Mouse (Mus musculus) regulatory T cell (primary cell): ENCODE results near the gene Rnase13.

Source experiments
- in situ Hi-C: fragments of 300-600 bp; cut with MboI, MseI; formaldehyde crosslinking; loops from one replicate; pipeline ENCODE4 v1.15.1; 2025; ENCODE audit warnings: high pct_unique_total_duplicates

The Rnase13 gene

DNA sequence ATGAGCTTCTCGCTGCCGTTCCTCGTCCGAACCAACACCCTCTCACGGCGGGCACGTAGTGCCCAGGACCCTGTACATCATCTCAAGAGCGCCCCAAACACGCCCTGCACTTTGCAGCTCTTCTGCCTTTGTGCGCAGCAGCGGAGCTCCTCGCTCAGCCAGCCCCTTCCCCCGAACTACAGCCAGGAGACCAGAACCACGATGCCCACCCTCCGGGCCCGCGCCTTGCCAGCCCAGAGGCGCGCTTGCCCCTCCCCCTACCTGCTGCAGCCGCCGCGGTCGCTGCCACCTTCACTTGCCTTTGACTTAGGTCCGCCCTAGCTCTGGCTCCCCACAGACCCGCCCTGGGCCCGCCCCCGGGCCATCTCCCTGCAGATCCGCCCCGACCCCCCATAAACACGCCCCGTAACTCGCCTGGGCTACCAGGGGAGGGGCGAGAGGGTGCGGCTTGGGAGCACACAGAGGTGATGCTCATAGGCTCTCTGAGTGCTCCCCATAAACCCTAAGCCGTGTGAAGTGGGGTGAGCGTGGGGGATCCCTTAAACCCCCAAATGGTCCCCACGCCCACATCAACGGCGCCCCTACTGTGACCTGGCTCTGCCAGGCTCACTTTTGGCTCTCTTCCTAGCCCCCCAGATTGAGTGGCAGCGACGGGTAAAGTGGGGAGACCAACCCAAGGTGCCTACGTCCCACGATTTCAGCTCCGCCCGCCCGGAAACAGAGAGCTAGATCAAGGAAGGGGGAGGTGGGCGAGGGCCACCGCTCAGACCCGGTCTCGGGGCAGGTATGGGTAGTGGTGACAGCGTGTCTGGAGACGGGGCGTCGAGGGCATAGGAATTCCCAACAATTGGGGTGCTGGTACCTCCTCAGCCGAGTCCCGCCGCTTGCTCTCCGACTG, 9.3 kb downstream of the Rnase13 start:
- in situ Hi-C loops = no loop called here

DNA sequence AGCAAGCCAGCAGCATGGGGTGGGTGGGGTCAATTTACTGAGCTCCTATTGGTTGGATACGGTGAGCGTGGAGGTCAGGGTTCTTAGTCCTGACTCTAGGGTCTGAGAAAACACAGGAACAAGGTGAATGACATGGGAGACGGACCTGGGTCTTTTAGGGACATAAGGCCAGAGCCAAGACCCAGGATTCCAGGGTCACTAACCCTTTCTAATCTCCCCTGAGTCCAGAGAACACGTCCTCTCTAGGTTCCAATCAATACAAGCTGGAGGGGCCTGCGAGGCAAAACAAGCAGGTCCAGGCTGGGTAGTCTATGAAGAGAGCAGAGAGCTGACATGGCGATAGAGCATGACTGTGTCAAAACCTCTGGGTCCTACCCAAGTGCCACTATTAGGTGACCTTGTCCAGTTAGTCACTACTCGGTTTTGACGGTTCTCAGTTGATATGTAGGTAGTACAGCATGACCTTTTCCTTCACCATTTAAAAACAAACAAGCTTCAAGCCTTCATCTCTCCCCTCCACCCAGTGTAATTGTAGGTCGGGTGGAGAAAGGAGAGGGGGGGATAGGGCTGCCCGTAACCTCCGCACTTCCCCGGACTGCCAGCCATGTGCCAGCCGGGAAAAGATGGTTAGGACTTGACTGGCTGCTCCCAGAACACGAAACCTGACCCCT, 10.0 kb downstream of the Rnase13 start:
- in situ Hi-C loops = no loop called here

DNA sequence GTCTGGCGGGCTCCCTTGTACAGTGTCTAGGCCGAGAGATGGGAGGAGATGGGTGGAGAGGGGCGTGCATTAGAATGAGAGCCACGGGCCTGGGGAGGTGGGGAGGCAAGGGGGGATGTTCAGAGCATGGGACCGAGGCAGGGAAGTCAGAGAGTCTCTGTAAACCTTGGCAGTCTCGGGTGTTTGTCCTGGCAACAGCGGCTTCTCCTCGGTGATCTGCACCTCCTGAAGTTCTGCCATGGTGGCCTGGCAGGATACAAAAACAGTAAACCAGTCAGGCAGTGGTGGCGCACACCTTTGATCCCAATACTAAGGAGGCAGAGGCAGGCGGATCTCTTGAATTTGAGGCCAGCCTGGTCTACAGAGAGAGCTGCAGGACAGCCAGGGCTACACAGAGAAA, 11.3 kb downstream of the Rnase13 start:
- in situ Hi-C loops = no loop called here

DNA sequence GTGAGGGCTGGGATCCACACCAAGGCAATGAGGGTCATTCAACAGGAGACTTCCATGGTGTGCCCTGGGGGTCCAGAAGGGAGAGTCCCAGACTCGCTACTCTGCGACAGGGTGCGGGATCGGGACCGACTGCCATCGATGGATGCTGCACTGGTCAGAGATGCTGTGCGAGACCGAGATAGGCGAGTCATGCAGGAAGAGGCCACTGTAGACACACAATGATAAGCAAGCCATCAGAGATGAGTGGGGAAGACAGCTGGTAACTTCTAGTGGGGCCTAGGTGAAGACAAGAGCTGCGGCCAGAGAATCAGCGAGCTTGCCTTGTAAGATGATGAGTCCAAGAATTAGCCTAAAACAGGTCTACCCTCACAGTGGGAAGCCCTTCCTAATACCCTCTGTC, 16.5 kb downstream of the Rnase13 start:
- in situ Hi-C loops = loop anchor here (5.0 kb wide), 1 partner anchor 101 kb away; no protein-coding TSS in a partner anchor

DNA sequence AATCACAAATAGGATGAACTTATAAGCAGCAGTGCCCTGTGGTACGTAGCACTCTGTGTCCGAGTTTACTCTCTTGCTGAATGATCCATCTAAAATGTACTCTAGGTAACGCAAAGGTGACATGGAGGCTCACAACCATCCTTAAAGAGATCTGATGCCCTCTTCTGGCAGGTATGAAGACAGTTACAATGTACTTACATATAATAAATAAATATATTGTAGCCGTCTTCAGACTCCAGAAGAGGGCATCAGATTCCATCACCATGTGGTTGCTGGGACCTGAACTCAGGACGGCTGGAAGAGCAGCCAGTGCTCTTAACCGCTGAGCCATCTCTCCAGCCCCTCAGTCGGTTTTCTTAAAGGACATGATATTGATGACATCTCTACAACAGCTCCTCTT, 17.9 kb downstream of the Rnase13 start:
- in situ Hi-C loops = loop anchor here (5.0 kb wide), 1 partner anchor 103 kb away; no protein-coding TSS in a partner anchor

DNA sequence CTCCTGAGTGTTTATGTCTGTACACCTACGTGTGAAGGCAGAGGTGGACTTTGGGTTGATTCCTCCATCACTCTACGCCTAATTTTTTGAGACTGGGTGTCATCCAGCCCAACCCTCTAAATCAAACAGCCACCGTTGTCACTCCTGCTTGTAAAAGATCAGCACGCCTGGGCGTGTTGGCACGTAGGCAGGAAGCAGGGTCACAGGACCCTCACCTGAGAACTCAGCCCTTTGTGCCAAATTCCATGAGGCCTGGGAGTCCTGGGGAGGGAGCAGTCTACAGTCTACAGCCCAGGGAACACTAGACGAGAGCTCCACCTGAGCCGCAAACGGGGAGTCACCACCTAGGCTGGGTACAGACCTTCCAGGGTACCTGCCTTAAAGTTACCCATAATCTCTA, 18.8 kb downstream of the Rnase13 start:
- in situ Hi-C loops = no loop called here

DNA sequence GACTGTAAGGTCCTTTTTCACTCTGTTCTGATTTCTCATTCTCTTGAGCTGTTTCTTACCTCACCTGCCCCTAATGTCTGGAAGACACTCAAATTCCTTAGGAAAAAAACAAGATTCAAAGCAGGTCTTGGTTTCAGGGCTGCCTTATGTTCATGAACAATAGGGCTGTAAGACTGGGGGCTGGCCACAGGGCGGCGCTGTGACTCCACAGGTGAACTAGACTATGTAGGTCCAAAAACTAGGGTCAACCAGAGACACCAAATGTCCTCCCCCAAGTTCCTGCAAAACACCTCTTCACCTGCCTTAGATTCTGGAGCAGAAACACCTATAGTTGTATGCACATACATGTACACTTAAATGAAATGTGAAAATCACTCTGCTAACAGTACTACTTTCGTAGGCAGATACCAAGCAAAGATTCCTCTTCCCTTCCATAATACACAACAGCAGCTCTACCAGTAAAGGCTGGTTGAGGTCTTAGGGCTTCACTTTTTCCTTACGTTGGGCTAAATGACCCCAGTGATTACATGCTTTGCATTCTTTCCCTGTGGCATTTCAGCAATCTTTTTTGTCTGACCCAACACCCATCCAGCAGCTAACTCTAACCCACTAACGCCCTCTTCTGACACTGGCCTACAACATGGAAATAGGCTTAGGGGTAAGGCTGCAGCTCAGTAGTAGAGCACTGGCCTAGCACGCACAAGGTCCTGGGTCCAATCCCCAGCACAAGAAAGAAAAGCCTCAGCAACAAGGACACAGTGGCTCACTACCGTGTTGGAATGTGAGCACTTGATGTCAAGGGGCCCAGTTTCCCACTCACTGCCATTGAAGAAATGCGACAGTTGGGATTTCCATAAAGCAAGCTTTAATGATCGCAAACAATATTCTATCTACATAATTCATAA, 19.5 kb downstream of the Rnase13 start:
- in situ Hi-C loops = no loop called here

DNA sequence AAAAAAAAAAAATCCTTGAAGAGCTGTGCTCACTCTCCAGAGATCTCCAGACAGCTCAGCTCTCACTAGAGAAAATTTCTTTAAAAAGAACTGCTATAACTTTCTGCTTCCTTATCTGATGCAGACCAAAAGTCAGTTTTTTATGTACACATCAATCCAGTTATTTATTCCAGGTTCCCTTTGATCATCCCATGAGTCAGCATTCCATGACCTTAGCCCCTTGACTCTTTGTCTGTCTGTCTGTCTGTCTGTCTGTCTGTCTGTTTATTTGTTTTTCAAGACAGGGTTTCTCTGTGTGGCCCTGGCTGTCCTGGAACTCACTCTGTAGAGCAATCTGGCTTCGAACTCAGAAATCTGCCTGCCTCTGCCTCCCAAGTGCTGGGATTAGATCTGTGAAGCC, 23.2 kb downstream of the Rnase13 start:
- in situ Hi-C loops = no loop called here

DNA sequence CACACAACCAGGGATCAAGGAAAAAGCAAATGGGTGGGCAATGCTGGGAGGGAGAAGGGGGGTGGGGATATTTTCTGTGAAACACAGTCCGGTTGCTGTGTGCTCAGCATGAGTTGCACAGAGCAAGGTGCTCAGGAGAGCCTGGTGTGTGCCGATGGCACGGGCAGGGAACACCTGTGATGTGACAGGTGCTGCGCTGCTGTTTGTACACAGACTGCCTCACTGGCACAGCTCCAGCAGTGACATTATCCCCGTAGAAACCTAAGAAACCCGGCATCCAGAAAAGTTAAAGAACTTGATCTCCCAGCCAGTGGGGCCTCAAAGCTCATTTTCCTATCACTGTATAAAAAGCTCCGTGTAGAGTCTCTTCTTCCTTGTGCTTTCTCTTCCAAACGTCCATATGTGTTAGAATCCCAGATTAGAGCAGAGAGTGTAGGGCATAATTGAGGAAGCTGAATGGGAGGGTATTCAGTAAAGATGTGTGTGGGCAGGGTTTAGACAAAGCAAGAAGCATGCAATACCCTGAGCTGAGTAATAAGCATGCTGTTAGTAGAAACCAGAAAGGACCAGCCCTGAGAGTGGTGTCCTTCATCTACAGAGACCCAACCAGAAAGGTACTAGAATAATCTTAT, 25.9 kb downstream of the Rnase13 start:
- in situ Hi-C loops = no loop called here

DNA sequence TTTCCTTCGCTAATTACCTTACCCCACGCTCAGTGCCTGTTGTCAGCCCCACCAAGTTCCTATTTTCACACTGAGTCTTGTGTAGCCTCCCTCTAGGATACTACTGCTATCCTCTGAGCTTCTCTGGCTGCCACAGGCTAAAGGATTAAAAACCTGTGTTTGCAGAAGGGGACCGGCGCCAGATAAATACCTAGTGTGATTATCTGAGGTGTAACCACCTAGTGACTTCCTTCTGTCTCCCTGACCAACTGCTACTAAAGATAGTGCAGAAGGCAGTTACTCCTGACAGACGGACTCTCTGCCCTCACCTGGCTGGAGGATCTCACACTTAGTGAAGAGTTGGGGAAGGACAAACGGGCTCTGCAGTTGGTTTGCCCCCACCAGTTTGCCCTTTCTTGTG, 26.6 kb downstream of the Rnase13 start:
- in situ Hi-C loops = no loop called here

DNA sequence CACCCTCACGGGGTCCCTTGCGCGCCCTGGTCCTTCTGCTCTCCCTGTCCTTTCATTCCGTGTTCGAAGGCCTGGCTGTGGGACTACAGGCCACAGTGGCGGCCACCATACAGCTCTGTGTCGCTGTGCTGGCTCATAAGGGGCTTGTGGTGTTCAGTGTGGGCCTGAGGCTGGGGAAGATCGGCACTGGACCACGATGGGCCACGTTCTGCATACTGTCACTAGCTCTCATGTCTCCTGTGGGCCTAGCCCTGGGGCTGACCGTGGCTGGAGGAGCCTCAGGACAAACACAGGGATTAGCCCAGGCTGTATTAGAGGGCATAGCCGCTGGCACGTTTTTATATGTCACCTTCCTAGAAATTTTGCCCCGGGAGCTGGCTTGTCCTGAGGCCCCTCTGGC, 27.5 kb downstream of the Rnase13 start:
- in situ Hi-C loops = no loop called here

DNA sequence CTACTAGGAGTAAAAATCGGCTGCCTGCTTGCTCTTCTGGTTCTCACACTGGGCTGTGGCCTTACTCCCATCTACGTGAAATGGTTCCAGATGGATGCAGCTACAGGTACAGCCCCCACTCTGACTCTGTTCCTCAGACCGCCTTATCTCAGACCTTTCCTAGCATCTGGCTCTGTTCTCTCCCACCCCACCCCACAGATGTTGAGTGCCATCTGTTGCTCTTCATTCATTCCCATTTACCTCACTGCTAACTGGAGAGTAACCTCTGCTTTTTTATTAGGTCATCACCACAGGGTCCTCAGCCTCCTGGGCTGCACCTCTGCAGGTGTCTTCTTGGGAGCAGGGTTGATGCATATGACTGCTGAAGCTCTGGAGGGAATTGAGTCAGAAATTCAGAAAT, 28.8 kb downstream of the Rnase13 start:
- in situ Hi-C loops = no loop called here

DNA sequence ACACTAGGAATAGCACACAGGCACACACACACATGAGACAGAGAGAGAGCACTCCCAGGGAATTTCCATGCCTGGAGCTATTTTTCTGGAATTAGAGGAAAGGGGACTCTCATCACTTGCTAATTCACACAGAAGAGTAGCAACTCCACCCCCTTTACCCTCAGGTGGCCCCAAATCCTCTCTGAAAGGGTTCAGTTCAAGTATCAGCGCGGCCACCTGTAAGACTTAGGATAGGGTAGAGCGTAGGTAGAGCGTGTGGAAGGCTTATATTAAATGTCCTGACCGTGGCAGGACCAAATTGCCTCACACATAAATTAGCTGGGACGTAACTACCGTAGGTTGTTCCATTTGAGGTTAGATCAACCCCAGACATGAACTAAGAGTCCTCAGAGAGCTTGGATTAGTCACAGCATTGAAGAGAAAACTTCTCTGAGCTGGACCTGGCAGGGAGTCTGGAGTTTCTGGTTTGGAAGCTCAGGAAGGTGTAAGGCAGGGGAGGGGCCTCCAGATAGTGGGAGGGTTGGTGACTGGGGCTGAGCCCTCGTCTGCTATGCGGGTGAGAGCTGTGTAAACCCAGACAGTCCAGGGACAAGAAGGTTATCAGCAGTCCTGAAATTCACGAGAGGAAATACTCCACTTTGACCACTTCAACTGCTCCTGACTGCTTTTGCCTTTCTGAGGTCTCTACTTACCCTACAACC, 29.3 kb downstream of the Rnase13 start:
- in situ Hi-C loops = no loop called here

DNA sequence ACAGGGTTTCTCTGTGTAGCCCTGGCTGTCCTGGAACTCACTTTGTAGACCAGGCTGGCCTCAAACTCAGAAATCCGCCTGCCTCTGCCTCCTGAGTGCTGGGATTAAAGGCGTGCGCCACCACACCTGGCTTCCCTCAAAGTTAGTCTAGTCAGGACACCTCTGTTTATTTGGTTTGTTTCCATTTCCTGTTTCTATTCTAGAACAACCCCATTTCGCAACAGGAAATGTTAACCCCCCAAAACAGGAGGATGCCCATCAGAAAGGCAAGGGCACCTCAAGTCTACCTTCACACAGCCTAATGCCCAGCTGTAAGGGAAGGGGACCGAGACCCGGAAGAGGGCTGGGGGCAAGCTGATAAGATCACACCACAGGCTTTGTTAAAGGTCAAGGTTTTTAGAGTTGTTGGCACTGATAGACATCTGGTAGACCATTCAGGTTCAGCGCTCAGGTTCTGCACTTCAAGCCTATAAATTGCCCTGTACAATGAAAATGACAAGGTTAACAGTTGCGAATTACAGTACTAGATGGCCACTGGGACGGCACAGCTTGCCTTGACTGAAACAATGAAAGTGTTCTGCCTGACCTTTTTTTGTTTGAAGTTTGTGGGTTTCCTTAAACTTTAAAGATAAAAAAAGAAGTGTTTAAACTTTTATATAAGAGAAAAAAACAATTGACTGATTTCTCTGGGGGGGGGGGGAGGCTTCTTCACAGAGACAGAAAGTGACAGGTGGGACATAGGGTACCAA, 30.2 kb downstream of the Rnase13 start, which contains the start of gene Slc39a2:
Gene Slc39a2, plus strand, starts transcription at position 699 of the 749 bp plus-strand sequence.
- in situ Hi-C loops = no loop called here

DNA sequence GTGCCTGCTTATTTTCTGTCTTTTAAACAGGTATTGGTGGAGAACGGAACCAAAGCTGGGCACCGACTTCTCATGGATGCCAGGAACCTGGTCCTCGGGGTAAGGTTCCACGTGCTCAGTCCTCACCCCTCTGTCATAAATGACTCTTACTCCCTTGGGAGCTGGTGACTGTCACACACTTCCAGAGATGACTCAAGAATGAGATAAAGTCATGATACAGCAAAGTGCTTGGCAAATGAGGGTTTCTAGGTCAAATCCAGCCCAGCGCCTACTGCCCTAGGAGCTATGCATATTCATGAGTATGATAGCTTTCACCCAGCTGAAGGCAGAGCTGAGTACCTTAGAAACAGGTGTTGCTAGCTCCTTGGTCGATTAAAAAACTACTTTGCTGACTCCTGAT, 32.7 kb downstream of the Rnase13 start:
- in situ Hi-C loops = no loop called here

DNA sequence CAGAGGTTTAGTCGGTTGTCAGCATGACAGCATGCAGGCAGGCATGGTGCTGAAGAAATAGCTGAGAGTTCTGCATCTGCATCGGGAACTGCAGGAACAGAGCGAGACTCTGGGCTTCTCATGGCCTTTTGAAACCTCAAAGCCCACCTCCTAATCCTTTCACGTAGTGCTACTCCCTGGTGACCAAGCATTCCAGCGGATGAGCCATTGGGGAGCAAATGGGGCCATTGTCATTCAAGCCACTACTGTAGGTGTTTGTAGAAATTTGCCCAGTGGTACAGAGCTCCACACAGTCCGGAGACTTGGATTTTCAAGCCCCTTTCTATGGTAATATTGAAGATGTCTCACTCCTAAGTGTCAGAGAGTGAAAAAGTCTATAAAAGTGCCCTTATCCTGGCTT, 36.5 kb downstream of the Rnase13 start:
- in situ Hi-C loops = no loop called here

DNA sequence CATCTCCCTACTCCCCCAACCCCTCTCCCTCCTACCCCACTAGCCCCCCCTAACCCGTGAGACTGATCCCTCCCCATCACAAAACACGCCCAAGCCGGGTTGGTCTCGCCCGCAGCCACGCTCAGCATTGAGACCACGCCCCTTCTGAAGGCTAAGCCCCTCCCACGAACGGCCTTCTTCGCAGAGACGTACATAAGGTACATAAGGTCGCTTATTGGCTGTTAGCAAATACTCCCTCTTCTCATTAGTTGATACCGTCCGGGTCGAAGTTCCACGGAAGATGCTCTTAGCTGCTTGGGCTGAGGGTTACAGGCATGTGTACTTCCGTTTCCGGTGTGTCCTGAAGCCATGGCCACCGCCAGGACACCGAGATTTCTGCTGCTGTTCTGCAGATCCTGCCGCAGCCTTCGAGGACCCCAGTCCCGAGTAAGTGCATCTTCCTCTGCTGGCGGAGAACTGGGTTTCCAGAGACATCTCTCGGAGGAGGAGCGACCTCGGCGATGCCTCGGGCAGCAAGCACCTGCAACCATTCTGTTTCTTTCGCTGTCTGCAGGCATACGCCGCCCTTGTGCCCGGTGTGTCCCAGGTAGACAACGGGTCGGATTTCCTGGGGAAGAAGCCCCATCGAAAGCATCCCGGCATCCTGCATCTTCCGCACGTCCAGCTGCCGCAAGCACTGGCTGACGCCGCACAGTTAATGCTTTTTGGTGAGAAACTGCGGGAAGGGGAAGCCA, 37.8 kb downstream of the Rnase13 start, which contains the start of gene Mettl17:
Gene Mettl17, plus strand, starts transcription at position 245 of the 734 bp plus-strand sequence.
- in situ Hi-C loops = no loop called here

DNA sequence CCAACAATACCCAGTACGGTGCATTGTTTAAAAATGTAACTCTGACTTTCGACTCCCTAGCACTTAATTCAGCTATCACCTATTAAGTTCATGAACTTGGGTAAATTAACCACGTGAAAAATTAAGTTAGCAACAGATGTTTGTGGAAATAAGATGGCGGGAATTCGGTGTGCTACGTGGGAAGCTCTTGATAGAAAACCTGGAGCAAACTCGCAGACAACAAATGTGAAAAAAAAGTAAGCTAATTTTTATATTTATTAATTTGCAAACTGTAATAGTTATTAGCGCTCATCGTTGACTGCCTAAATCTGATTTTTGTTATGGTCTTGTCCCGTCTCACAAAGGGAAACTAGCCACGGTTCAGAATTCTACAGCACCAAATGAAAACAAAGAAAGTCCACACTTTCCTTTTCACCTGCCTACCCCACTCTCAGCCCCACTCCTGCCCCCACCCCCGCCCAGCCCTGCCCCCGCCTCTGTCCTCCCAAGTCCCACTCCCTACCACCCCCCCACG, 38.5 kb downstream of the Rnase13 start:
- in situ Hi-C loops = no loop called here

DNA sequence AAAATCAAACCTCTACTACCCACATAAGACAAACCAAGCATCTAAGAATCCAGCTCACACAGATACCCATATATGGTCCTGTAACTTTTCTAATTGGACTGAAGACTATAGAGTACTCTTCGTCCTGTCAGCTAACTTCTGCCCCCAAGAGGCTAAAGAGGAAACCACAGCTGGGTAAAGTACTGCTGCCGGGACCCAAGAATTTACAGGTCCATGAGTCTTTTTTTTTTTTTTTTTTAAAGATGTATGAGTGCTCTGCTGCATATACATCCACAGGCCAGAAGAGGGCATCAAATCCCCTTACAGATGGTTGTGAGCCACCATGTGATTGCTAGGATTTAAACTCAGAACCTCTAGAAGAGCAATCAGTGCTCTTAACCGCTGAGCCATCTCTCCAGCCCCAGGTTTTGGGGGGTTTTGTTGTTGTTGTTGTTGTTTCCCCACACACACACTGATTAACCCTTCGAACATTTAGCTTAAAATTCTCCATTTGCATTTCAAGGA, 39.0 kb downstream of the Rnase13 start:
- in situ Hi-C loops = no loop called here
